In the genomic region with DNA sequence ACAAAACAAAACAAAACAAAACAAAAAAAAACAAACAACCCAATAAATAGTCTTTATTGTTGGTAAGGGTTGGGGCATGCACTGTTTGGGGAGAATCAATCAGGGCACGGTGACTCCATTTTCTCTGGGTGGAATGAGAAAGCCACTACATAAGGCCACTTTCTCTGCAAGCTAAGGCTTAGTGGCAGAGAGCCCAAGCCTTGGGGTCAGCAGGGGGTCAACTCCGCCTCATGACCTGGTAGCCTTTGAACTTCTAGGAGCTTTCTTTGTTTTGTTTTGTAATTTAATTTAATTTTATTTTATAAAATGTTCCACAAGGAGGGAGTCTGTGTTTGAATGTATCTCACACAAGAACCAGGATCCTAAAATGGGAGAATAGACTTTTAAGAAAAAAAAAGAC, we compare ENCODE assay signal across 17 mouse cellular contexts.
DNase-seq lines count a peak whose midpoint lies in the region; ATAC-seq and TF ChIP-seq lines count a peak whose summit lies in the region.
"Had no signal": no experiment of that assay in that cellular context is flagged by ENCODE, and none has a peak within 500 bp of the region (broad histone marks: within the 10 kb centered on the region; RNA-seq: fewer than 3 reads in every experiment).

No protein-coding gene starts in this region.

- H3K36me3 ChIP-seq in forebrain, embryonic 10.5 days (replicated peaks), result no peaks in the 10 kb centered on the region
- H3K36me3 ChIP-seq in forebrain, embryonic 11.5 days (ENCODE audit: control insufficient read depth, insufficient read depth, low read length), result no peaks in the 10 kb centered on the region
- no peaks in the 10 kb centered on the region for H3K36me3 ChIP-seq in kidney, adult 2 months (ENCODE audit: control insufficient read depth, insufficient read depth, low read length)
- no peaks in the 10 kb centered on the region for H3K36me3 ChIP-seq in kidney, embryonic 16.5 days (ENCODE audit: insufficient read depth, low read length)
- H3K36me3 ChIP-seq: forebrain, embryonic 15.5 days; heart, embryonic 10.5 days; hindbrain, embryonic 13.5 days; limb, embryonic 13.5 days; liver, embryonic 15.5 days had no signal

- no peak for DNase-seq in forebrain, embryonic 10.5 days (ENCODE audit: extremely low spot score, low spot score)
- DNase-seq in forebrain, embryonic 11.5 days (ENCODE audit: low spot score), result no peak
- peak; percentile 60 for DNase-seq in kidney, adult 2 months
- peak; percentile 41 for DNase-seq in adipocyte (ENCODE audit: low spot score)
- DNase-seq in embryo, embryonic 10.5 days (ENCODE audit: low spot score), result peak; percentile 54
- no peak for DNase-seq in ovary, postnatal 10 days (ENCODE audit: low spot score)
- DNase-seq: adrenal gland, postnatal 10 days; right cerebral cortex, postnatal 25 days; thymus, postnatal 36 days had no signal

- peaks cover 24% of the 10 kb centered on the region for H3K4me1 ChIP-seq in forebrain, embryonic 10.5 days
- H3K4me1 ChIP-seq in forebrain, embryonic 11.5 days (replicated peaks; ENCODE audit: control insufficient read depth, insufficient read depth, low read length), result 0 out of 2 replicates have a peak, but pooled peaks cover 2% of the 10 kb centered on the region
- peaks cover 11% of the 10 kb centered on the region; the same call in 1 of the 2 replicates for H3K4me1 ChIP-seq in kidney, adult 2 months (ENCODE audit: control insufficient read depth, insufficient read depth, low read length)
- 0 out of 2 replicates have a peak, but pooled peaks cover 3% of the 10 kb centered on the region for H3K4me1 ChIP-seq in kidney, embryonic 16.5 days (ENCODE audit: insufficient read depth, low read length)
- H3K4me1 ChIP-seq: liver, embryonic 15.5 days had no signal

- 43% methylated on average over 2 of the region's 2 CpGs for WGBS in forebrain, embryonic 10.5 days
- 38% methylated on average over 2 of the region's 2 CpGs for WGBS in forebrain, embryonic 11.5 days
- 52% methylated on average over 2 of the region's 2 CpGs for WGBS in kidney, adult 2 months
- WGBS in kidney, embryonic 16.5 days, result 72% methylated on average over 2 of the region's 2 CpGs

- TF ChIP-seq CTCF in kidney, adult 2 months (conservative IDR thresholded peaks at IDR 0.05; ENCODE audit: insufficient read depth, insufficient read length, low read depth, low read length), result no peak

- no peak for ATAC-seq in forebrain, embryonic 11.5 days (replicated peaks; ENCODE audit: low FRiP score)
- ATAC-seq in kidney, embryonic 16.5 days (ENCODE audit: low FRiP score, low TSS enrichment), result no peak
- ATAC-seq: intestine, postnatal 0 days had no signal

- H3K27ac ChIP-seq in forebrain, embryonic 10.5 days, result 0 out of 2 replicates have a peak overlapping the region, but pooled peaks have one; percentile 78
- no peak overlapping the region for H3K27ac ChIP-seq in forebrain, embryonic 11.5 days (ENCODE audit: low read depth, low read length)
- no peak overlapping the region for H3K27ac ChIP-seq in kidney, adult 2 months (ENCODE audit: insufficient read depth, low read depth, low read length)
- H3K27ac ChIP-seq in kidney, embryonic 16.5 days (ENCODE audit: low read length), result no peak overlapping the region
- H3K27ac ChIP-seq: heart, embryonic 10.5 days; liver, embryonic 15.5 days had no signal

- no peak for TF ChIP-seq POLR2A in kidney, adult 2 months (IDR thresholded peaks at IDR 0.05; ENCODE audit: low read depth, low read length)

- no peak overlapping the region for H3K9ac ChIP-seq in forebrain, embryonic 11.5 days (ENCODE audit: low read length)
- H3K9ac ChIP-seq in kidney, embryonic 16.5 days (replicated peaks; ENCODE audit: low read length), result no peak overlapping the region
- H3K9ac ChIP-seq: forebrain, embryonic 15.5 days; hindbrain, embryonic 13.5 days; limb, embryonic 13.5 days; liver, embryonic 15.5 days had no signal

- no peaks in the 10 kb centered on the region for H3K9me3 ChIP-seq in forebrain, embryonic 10.5 days
- no peaks in the 10 kb centered on the region for H3K9me3 ChIP-seq in forebrain, embryonic 11.5 days (ENCODE audit: control insufficient read depth, low read length)
- H3K9me3 ChIP-seq in kidney, embryonic 16.5 days (ENCODE audit: low read length), result no peaks in the 10 kb centered on the region
- H3K9me3 ChIP-seq: forebrain, embryonic 15.5 days; heart, embryonic 10.5 days; hindbrain, embryonic 13.5 days; limb, embryonic 13.5 days; liver, embryonic 15.5 days had no signal

- no peaks in the 10 kb centered on the region for H3K27me3 ChIP-seq in forebrain, embryonic 10.5 days (ENCODE audit: poor library complexity, severe bottlenecking)
- no peaks in the 10 kb centered on the region for H3K27me3 ChIP-seq in forebrain, embryonic 11.5 days (ENCODE audit: control insufficient read depth, insufficient read depth, low read length)
- H3K27me3 ChIP-seq in kidney, adult 2 months (replicated peaks; ENCODE audit: control insufficient read depth, insufficient read depth, low read length), result no peaks in the 10 kb centered on the region
- H3K27me3 ChIP-seq in kidney, embryonic 16.5 days (ENCODE audit: insufficient read depth, low read length), result no peaks in the 10 kb centered on the region
- H3K27me3 ChIP-seq: forebrain, embryonic 15.5 days; hindbrain, embryonic 13.5 days; limb, embryonic 13.5 days; liver, embryonic 15.5 days had no signal

- no peak overlapping the region for H3K4me3 ChIP-seq in forebrain, embryonic 10.5 days
- H3K4me3 ChIP-seq in forebrain, embryonic 11.5 days (ENCODE audit: low read depth, low read length), result no peak overlapping the region
- H3K4me3 ChIP-seq in kidney, adult 2 months (ENCODE audit: insufficient read depth, low read depth, low read length), result no peak overlapping the region
- no peak overlapping the region for H3K4me3 ChIP-seq in kidney, embryonic 16.5 days (ENCODE audit: low read length)
- H3K4me3 ChIP-seq: erythroblast, embryonic 14.5 days; forebrain, embryonic 15.5 days; heart, embryonic 10.5 days; hindbrain, embryonic 13.5 days; limb, embryonic 13.5 days; liver, embryonic 15.5 days had no signal

- H3K4me2 ChIP-seq in forebrain, embryonic 11.5 days (ENCODE audit: low read depth, low read length, severe bottlenecking), result no peak overlapping the region
- H3K4me2 ChIP-seq in kidney, embryonic 16.5 days (replicated peaks; ENCODE audit: low read depth, low read length), result no peak overlapping the region
- H3K4me2 ChIP-seq: forebrain, embryonic 15.5 days; hindbrain, embryonic 13.5 days; limb, embryonic 13.5 days; liver, embryonic 15.5 days had no signal

Comparison
In these comparisons a context has a peak if more than half of its experiments do, and no peak if none do; other contexts are left out.
1. DNase-seq: peak in kidney, adult 2 months (single experiment), adipocyte (single experiment) and embryo, embryonic 10.5 days (single experiment); none in forebrain, embryonic 10.5 days (single experiment), forebrain, embryonic 11.5 days (single experiment) and ovary, postnatal 10 days (single experiment).